Mouse (Mus musculus): Measurements from ENCODE around the gene Pla2g2c. TPM values are rescaled to one million over a fixed set of nuclear protein-coding genes. Genes with fewer than 3 reads are reported as not detected.

The Pla2g2c gene
- total RNA-seq, 2 experiments from 2014 or later, result not detected

Other genes starting within 250 kb of the Pla2g2c start
- gene Vwa5b1, start 88.9 kb upstream of the Pla2g2c start, total RNA-seq (2021), result under 1 TPM; 0.18 to 0.30 TPM
- gene Ubxn10, start 12.4 kb downstream of the Pla2g2c start, total RNA-seq (2021), result under 1 TPM; 0.72 to 0.76 TPM
- 1 to 10 TPM; 8.9 to 9.0 TPM for gene Pla2g2f, start 32.8 kb downstream of the Pla2g2c start, total RNA-seq (2021)
- gene Pla2g2d, start 50.9 kb downstream of the Pla2g2c start, total RNA-seq (2021), result 1 to 10 TPM; 2.9 to 3.7 TPM
- 10 to 100 TPM in 1 of 2 experiments, 1 to 10 TPM in 1; 9.8 to 15.0 TPM for gene Pla2g5, start 138.7 kb downstream of the Pla2g2c start, total RNA-seq (2021)
- not detected for gene Gm13030, start 149.2 kb downstream of the Pla2g2c start, total RNA-seq (2021)
- gene Pla2g2e, start 153.2 kb downstream of the Pla2g2c start, total RNA-seq (2021), result 1 to 10 TPM; 1.1 to 4.1 TPM
- gene Otud3, start 189.2 kb downstream of the Pla2g2c start, total RNA-seq (2021), result 1 to 10 TPM; 7.1 to 8.2 TPM
- gene Rnf186, start 242.3 kb downstream of the Pla2g2c start, total RNA-seq (2021), result not detected
- gene Tmco4, start 248.1 kb downstream of the Pla2g2c start, total RNA-seq (2021), result 10 to 100 TPM; 14.7 to 15.0 TPM